Mouse (Mus musculus) spleen, embryonic (tissue): ENCODE results near the gene Ankrd65.

Source experiments
- CTCF ChIA-PET: fragments of 350-600 bp; sonication (Branson Sonifier 250); formaldehyde crosslinking; loops from one replicate; lab custom pipeline; 2022; lab: Charles Lee

The Ankrd65 gene

DNA sequence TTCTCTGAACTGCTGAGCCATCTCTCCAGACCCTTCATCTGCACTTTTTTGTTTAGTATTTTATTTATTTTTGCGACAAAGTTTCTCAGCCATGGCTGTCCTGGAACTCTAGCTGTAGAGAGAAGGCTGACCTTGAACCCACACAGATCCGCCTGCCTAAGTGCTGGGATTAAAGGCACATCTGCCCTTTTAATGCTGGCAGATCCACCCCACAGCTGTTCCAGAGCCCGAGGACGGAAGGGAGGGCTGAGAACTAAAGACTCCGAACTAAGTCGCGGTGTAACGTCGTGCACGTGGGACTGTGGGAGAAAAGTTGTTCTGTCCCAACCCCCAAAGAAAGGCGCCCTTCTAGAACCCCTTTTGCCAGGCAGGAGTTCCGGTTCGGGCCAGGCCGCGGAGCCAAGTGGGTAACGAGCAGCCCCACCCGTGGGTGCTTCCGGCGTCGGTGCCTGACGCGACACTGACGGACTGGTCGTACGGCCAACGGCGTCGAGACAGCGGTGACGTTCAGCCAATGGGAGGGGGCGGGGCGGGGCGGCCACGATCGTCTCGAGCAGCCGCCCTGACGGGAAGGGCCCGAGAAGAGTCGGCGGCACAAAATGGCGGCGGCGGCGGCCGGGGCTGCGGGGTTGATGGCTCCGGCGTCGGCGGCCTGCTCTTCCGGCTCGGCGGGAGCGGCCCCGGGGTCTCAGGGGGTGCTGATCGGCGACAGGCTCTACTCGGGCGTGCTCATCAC lies 21.9 kb downstream of the Ankrd65 start, which contains the start of gene Ccnl2:
Ccnl2 (plus strand) TSS at position 561 of the 736 bp plus-strand sequence.
- CTCF ChIA-PET = interaction anchor here (1.5 kb wide), 1 partner anchor 13 kb away, joined by 3 read pairs; no protein-coding TSS in a partner anchor

DNA sequence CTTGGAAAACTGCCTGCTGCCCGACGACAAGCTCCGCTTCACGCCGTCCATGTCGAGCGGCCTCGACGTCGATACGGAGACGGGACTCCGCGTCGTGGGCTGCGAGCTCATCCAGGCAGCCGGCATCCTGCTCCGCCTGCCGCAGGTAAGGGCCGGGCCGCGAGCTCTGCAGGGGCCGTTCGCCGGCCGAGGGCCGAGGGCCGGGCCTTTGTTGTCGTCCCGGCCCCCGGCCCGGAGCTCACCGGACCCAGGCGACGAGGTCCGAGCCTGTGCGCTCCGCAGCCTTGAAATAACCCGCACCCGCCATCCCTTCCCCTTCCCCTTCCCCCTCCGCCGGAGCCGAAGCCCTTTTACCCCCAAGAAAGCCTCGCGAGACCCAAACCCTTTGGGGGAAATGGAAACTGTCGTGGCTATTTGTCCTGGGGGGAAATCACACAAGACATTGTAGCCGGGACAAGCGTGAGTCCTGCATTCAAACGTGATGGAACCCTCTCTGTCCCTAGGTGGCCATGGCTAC lies 22.5 kb downstream of the Ankrd65 start:
- CTCF ChIA-PET = interaction anchor here (1.5 kb wide), 1 partner anchor 12 kb away, joined by 3 read pairs; no protein-coding TSS in a partner anchor

DNA sequence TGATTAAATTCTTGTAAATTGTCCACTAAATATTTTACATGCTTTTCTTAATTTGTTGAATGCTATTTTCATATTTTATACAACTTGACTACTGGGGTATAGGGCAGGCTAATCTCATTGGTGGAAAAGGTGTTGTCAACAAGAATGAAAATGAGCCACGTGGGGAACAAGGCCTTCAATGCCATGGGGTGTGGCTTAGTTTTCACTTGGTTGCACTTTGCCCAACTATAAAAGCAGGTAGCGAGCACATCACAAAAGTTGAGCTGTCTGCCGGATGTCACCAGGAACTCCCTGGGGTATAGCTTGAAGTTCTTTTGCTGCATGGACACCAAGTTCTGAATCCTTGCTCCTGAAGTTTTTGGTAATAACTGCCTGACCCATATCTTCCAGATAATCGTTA lies 27.3 kb downstream of the Ankrd65 start:
- CTCF ChIA-PET = no interaction called here

DNA sequence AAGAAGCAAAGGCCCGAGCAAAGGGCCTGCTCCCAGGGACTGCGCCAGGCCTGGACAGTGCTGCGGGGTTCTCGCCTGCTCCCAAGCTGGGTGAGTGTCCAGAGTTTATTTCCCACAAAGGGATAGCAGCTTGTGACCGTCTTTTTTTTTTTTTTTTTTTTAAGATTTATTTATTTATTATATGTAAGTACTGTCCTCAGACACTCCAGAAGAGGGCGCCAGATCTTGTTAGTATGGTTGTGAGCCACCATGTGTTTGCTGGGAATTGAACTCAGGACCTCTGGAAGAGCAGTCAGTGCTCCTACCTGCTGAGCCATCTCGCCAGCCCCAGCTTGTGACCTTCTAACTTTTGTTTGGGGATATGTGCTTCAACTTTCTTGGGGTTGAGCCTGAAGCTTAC lies 30.8 kb downstream of the Ankrd65 start:
- CTCF ChIA-PET = interaction anchor here (0.6 kb wide), 1 partner anchor 595 kb away, joined by 4 read pairs; no protein-coding TSS in a partner anchor

DNA sequence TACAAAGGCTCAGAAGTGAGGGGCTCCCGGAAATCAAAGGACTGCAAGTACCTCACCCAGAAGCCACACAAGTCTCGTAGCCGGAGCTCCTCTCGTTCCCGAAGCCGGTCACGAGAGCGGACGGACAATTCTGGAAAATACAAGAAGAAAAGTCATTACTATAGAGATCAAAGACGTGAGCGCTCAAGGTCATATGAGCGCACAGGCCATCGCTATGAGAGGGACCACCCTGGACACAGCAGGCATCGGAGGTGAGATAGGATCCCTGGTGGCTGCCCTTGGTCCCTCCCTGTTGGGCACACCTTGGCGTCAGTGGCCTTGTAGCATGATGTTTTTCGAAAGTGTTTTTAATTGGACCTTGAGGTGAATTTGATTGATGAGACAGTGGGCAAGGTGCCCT lies 33.2 kb downstream of the Ankrd65 start:
- CTCF ChIA-PET = no interaction called here

DNA sequence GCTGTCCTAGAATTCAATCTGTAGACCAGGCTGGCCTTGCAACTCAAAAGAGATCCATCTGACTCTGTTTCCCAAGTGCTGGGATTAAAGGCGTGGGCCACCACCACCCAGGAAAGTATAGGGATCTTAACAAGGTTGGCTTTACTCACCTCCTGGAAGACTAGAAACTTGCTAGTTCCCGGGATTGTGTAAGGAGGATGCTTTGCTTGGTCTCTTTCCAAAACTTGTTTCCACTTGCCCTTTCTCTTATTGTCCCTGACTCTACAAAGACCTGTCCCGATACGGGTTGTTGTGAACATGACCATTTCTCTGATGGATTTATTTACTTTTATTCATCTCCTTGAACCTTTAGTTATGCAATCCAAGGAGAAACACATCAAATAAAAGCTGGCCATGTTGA lies 39.6 kb downstream of the Ankrd65 start:
- CTCF ChIA-PET = no interaction called here

DNA sequence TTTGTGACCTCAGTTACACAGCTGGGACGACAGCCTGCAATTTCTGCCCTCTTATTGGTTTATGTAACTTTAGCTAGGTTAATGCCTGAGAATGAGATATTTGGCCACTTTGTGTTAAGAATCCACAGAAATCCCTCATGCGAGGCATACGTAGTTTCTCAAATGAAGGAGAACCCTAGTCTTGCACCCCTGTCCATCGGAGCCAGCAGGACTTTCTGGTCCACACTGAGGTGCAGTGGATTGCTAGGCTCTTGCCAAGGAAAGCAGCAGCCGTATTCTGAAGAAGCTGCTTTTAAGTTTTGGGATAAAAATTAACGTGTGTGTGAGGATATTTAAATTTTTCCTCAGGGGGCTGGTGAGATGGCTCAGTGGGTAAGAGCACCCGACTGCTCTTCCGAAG lies 40.4 kb downstream of the Ankrd65 start:
- CTCF ChIA-PET = no interaction called here

DNA sequence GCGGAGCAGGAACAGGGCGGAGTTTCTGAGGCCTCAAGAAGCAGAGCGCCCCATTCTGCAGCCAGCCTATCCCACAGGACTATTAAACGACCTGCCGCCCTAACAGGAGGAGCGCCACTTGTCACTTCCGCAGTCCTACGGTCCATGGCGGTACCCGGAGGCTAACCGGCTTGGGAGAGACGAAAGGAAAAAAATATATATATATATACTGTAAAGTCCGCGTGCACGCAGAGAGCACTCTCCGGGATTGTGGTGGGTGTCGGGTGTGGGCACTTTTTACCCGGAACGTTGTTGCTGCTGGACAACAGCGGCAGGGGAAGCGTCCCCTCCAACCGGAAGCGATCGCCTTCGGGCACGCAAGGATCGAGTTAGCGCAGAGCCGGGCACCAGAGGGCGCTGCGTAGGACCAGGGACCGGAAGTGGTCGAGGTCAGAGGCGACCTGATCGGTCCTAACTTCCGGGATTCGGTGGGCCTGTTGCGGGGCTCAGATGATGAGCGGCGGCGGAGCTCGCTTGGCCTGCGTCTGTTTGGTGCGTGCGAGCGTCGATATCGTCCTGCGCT lies 41.0 kb downstream of the Ankrd65 start, which contains the start of gene Aurkaip1:
Aurkaip1 (plus strand) TSS at position 68 of the 562 bp plus-strand sequence.
- CTCF ChIA-PET = interaction anchor here (1.0 kb wide), 1 partner anchor 9 kb away, joined by 3 read pairs; no protein-coding TSS in a partner anchor

DNA sequence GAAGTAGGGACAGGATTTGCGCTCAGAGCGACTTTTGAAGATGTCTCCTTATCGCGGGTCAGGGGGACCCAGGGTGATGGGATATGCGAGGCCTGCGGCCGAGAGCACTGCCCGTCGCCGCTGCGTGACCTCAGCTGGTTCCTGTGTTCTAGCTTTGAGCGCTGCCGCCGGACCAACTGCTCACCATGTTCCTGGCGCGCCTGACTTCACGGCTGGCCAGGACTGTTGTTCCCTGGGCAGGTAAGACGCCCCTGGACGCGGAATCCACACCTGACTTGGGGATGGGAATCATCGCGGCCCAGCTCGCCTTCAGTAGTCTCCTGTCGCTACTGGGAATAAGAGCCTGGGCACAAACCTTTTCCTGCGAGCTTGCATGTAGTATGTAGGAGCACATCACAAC lies 41.6 kb downstream of the Ankrd65 start:
- CTCF ChIA-PET = interaction anchor here (1.0 kb wide), 1 partner anchor 9 kb away, joined by 3 read pairs; no protein-coding TSS in a partner anchor

DNA sequence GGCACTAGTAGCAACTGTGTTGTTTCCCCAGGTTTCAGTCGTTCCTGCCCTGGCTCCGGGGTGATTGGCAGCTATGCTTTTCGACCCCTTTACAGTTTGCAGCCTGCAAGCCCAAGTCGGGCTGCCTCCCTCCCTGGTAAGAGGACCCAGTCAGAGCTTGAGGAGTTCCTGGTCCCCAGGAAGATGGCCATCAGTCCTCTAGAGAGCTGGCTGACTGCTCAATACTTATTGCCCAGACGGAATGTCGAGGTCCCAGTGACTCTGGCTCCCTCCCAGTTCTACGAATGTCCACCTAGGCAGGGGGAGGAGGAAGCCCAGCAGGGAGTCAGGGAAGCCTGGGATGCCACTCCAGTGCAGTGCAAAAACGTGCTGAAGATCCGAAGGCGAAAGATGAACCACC lies 42.1 kb downstream of the Ankrd65 start:
- CTCF ChIA-PET = interaction anchor here (1.0 to 2.0 kb wide), 3 partner anchors 8 to 14 kb away, joined by 3 to 5 read pairs (median 4); partner anchors contain the start of gene Dvl1

DNA sequence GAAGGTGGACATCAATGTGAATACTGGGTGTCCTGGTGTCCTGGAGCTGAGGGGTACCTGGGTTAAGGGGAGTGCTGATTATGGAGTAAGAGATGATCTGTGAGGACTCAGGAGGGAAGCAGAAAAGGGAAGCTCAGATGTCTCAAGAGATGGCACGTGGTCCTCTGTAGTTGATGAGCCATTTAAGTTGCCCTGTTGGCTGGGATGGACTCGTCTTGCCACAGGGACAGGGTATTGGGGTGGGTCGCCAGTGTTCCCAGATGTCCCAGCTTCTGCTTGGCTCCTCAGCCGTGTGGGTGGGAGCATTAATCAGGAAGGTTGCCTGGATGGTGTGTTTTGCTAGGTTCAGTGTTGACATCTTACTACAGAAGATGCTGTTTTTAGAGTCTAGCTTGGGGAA lies 43.0 kb downstream of the Ankrd65 start:
- CTCF ChIA-PET = interaction anchor here (0.8 to 2.0 kb wide), 3 partner anchors 11 to 35 kb away, joined by 3 to 5 read pairs (median 4); partner anchors contain the start of gene Dvl1

DNA sequence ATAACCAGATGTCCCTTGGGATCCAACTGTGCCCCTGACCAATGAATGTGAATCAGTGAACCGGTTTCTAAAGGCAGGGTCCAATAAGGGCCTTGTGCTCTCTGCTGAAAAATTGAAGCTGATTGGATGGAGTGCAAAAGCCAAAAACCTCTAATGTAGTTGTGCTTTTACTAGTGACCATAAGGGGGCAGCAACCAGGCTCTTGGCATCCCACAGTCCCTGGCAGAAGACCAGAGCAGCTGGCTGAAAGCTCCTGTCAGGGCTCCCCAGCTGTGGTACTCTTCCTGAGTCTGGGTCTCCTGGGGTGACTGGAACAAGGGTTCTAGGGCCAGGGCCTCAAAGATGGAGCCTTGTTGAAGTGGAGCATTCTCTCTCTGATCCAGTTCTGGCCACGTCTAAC lies 43.6 kb downstream of the Ankrd65 start:
- CTCF ChIA-PET = interaction anchor here (0.7 to 2.0 kb wide), 3 partner anchors 13 to 956 kb away, joined by 3 to 5 read pairs (median 3); partner anchors contain the start of gene Dvl1

DNA sequence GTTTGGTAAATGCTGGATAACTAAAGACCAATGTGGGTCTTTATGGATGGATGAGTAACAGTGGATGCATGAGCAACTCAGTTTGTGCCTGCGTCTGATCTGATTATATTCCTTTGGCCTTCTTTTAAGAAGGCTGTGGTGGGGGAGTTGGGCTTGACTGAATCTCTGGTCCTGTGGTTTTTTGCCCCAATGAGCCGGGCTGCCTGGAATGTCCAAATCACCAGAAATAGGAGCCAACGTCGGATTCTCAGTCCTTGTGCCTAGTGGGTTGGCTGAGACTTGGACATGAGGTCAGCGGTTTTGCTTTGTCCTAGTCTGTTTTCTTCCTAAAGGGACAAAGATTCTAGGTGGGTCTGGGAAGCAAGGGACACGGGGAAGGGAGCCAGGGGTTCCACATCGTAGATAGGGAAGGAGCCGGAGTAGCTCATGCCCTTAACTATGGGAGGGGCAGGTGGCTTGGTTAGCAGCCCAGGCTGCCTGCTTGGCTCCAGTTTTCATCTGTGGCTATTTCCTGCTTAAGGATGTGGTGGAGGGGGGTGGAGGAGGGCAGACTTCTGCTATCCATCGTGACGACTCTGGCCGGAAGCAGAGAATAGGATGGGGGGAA lies 47.3 kb downstream of the Ankrd65 start:
- CTCF ChIA-PET = no interaction called here

DNA sequence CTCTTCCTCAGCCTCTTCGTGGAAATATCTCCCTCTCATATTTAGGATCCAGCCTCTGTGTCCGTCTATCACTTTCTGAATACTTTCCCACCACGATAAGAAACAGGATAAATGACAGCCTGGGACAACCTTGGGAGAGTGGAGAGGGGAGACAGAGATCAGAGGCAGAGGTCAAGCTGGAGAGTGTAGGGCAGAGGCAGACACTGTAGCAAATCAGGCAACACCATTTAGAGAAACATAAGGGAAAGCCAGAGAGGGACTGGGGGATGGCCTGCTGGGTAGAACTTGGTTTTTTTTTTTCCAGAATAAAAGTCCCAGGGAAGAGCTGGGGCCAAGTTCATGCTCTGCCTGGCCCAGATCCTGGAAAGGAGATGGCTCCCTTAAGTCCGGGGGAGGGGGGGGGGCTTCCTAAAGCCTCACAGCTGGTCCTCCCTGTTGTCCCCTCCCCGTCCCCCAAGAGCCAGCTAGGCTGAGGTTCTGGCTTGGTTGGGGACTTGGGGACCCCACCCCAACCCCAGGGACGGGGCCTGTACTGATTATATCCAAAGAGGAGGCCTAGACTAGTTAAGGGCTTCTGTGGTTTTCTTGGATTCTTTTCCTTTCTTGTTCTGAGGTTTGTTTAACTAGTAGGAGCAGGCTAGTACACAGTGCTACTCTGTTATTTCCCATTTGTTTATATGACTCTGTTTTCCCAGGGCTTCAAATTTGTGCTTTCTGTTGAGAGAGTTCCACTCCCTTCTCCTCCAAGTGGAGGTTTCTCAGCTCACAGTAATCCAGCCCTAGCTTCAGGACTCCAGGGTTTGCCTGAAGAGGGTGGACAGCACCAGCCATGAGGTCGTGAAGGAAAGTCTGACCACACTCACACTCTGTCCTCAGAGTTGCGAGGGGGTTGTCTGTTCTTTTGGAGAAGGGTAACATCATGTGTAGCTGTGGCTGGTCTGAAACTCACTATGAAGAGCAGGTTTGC lies 48.2 kb downstream of the Ankrd65 start:
- CTCF ChIA-PET = no interaction called here

DNA sequence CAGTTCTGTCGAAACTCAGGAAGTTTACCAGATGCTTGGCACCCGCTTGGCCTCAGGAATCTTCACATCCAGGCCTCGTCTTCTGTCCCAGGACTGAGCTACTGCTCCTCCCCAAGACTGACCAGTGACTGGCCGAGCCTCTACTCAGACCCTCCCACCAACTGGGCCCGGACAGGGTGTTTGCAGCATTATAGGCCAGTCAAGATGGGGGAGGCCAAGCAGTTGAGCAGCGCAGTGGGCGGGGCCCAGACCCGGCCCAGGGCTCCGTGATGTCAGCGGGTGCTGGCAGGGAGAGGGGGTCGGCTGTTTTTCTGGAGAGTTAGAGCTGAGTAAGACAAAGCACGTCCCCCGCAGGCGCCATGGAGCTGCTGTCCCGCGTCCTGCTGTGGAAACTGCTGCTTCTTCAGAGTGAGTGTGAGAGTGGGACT lies 49.3 kb downstream of the Ankrd65 start, which contains the start of gene Mxra8:
Mxra8 (plus strand) TSS at position 198 of the 428 bp plus-strand sequence.
- CTCF ChIA-PET = no interaction called here

DNA sequence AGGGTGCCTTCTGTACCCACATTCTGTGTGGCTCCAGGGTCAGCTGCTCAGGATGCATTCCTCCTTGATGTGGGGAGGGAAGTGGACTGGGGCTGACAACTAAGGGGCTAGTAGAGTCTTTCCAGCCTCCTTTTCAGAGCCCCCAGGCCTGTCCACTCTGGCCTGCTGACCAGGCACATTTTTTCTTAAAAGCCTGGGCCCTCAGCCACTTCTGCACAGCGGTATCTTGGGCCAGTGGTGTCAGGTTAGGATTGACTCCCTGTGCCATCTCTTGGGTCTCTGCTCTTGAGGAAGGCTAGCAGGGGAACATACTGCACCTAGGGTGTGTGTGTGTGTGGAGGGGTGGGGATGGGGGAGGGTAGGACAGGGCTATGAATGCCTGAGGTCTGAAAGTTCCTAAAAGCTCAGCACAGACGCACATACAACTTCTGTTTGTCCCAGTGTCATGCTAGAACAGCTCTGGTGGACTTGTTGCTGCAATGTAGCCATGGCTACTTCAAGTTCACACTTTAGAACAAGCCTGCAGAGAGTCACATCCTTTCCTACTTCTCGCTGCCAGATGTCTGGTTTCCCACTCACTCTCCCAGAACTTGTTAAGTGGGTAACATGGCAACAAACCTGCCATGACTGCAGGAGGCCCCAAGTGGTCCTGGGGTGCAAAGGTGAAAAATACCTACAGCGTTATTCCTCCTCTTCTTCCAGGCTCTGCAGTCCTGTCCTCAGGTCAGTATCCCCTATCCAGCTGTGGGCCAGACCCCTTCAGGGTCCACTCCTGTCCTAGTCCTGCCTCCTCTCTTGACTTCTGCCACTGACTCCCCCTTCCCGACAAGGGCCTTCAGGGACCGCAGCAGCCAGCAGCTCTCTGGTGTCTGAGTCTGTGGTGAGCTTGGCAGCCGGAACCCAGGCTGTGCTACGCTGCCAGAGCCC lies 50.1 kb downstream of the Ankrd65 start:
- CTCF ChIA-PET = interaction anchor here (1.0 kb wide), 1 partner anchor 8 kb away, joined by 3 read pairs; no protein-coding TSS in a partner anchor

DNA sequence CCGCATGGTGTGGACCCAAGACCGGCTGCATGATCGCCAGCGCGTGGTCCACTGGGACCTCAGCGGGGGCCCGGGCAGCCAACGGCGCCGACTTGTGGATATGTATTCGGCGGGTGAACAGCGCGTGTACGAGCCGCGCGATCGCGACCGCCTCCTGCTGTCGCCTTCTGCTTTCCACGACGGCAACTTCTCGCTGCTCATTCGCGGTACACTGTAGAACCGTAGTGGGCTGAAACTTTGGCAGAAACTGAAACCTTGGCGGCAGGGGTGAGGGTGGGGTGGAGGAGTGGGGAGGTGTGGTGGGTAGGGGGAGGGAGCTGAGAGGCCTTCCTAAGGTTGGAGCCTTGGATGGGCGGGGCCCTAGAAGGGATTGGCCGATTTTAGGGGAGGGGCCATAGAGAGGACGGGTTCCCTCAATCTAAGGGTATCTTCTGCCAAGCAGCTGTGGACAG lies 50.8 kb downstream of the Ankrd65 start:
- CTCF ChIA-PET = interaction anchor here (1.0 kb wide), 1 partner anchor 9 kb away, joined by 3 read pairs; no protein-coding TSS in a partner anchor

DNA sequence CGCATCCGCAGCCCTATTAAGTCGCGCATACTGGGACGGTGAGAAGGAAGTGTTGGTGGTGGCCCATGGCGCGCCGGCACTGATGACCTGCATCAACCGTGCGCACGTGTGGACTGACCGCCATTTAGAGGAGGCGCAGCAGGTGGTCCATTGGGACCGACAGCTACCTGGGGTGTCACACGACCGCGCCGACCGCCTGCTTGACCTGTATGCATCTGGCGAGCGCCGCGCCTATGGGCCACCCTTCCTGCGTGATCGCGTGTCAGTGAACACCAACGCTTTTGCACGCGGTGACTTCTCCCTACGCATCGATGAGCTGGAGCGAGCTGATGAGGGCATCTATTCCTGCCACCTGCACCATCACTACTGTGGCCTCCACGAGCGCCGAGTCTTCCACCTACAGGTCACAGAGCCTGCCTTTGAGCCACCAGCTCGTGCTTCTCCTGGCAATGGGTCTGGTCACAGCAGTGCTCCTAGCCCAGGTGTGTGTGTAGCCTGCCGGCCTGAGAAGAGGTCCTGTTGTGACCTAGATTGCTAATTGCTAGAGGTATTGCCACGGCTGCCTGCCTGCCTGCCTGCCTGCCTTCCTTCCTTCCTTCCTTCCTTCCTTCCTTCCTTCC lies 51.5 kb downstream of the Ankrd65 start:
- CTCF ChIA-PET = no interaction called here

DNA sequence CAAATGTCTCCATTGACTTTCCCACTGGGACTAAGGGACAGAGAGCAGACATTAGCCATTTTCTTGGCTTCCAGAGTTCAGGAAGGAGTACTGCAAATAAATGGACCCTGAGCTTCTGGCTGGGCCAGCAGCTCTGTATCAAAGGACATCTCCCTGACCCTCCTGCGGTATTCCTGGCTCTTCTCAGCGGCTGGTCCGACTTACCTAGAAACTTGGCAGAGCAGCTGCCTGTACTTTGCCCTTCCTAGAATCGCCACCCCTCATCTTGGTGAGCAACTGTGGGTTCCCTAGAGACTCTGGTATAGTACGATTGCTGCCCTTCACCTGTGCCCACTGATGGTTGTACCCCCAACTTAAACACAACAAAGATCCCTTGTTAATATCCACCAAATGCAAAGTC lies 53.0 kb downstream of the Ankrd65 start:
- CTCF ChIA-PET = no interaction called here
